Mouse (Mus musculus) G1E (cell line): ENCODE measurements around the gene Fam24a.

Experiments used
- CTCF ChIP-seq: IDR thresholded peaks from 2 replicates; pipeline ENCODE4 v1.5.1; 2012; ENCODE audit warnings: low read depth, low read length, inconsistent platforms, mixed read lengths
- GATA1 ChIP-seq: IDR thresholded peaks from 2 replicates; pipeline ENCODE4 v1.6.1; 2012; ENCODE audit warnings: borderline replicate concordance, low read length, inconsistent platforms, mixed read lengths
- GATA2 ChIP-seq: IDR thresholded peaks from 2 replicates; pipeline ENCODE4 v1.6.1; 2012; ENCODE audit warnings: low read depth, low read length, inconsistent platforms, borderline replicate concordance
- POLR2AphosphoS5 ChIP-seq: IDR thresholded peaks from 2 replicates; pipeline ENCODE4 v1.6.1; 2012; ENCODE audit warnings: low read depth, low read length, inconsistent platforms; ENCODE audit not compliant: insufficient replicate concordance
- TAL1 ChIP-seq: conservative IDR thresholded peaks from 2 replicates; pipeline ENCODE4 v1.6.1; 2012; ENCODE audit warnings: low read depth, low read length, inconsistent platforms, mixed read lengths

- TF ChIP-seq TAL1, result no peak
- TF ChIP-seq CTCF, result no peak
- no peak for TF ChIP-seq GATA1
- no peak for TF ChIP-seq POLR2AphosphoS5
- TF ChIP-seq GATA2, result no peak
Observed at GRCm38 (mm10) chr7:131303340-131303739, 30.3 kb upstream of the Fam24a start.
